Mouse (Mus musculus): ENCODE measurements at regions not wholly inside any gene's neighbourhood (a gene's known extent, or its start where the extent isn't known, plus 50 kb on each side); places are given as distances from the start of the nearest gene placed in this dataset.

DNA sequence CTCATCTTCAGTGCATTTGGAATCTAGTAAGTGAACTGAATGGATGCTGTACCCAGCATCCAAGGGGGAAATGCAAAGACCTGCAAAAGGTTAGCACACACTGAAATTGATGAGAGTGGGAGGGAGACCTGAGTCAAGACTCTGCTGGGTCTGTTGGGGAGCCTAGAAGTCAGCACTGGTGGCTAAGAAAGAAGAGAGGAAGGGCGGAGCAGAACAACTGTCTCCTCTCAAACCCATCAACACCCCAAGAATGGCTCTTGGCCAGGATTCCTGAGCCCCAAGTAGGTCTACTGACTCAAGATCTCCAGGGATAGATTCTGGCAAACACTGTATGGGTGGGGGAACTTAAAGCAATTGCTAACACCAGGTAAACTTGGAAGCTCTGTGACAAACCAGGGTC is 57.7 kb upstream of the Prickle1 start:
- no peaks in the 10 kb centered on the region for H3K9me3 ChIP-seq (ENCODE audit: control insufficient read depth, low read length)
- no peak overlapping the region for H3K27ac ChIP-seq (ENCODE audit: low read depth)
- H3K9ac ChIP-seq (ENCODE audit: low read length), result no peak overlapping the region
- no peaks in the 10 kb centered on the region for H3K36me3 ChIP-seq (ENCODE audit: control insufficient read depth, insufficient read depth, low read length)
- DNase-seq (ENCODE audit: low spot score) (no peak), ATAC-seq (replicated peaks; ENCODE audit: low FRiP score, low TSS enrichment, low read depth) (no peak)
- peaks cover 13% of the 10 kb centered on the region for H3K4me1 ChIP-seq (replicated peaks; ENCODE audit: control insufficient read depth, insufficient read depth, low read length)
- 95% methylated on average over 1 of the region's 1 CpGs for WGBS
- no peaks in the 10 kb centered on the region for H3K27me3 ChIP-seq (replicated peaks; ENCODE audit: control insufficient read depth, insufficient read depth, low read length)
- no peak overlapping the region for H3K4me3 ChIP-seq (ENCODE audit: low read depth, low read length)
- H3K4me2 ChIP-seq (ENCODE audit: low read length), result no peak overlapping the region

GRCm38 (mm10) chr15:93650981-93651757 is 55.5 kb upstream of the Prickle1 start:
- H3K27ac ChIP-seq (ENCODE audit: low read depth), result no peak overlapping the region
- no peak for ATAC-seq (replicated peaks; ENCODE audit: low FRiP score, low TSS enrichment, low read depth)
- H3K9me3 ChIP-seq (ENCODE audit: control insufficient read depth, low read length), result no peaks in the 10 kb centered on the region
- no peak for DNase-seq (ENCODE audit: low spot score)
- no peaks in the 10 kb centered on the region for H3K27me3 ChIP-seq (replicated peaks; ENCODE audit: control insufficient read depth, insufficient read depth, low read length)
- H3K4me1 ChIP-seq (replicated peaks; ENCODE audit: control insufficient read depth, insufficient read depth, low read length), result peaks cover 14% of the 10 kb centered on the region
- 58% methylated on average over 14 of the region's 14 CpGs for WGBS
- no peak overlapping the region for H3K4me2 ChIP-seq (ENCODE audit: low read length)
- no peaks in the 10 kb centered on the region for H3K36me3 ChIP-seq (ENCODE audit: control insufficient read depth, insufficient read depth, low read length)
- no peak overlapping the region for H3K9ac ChIP-seq (ENCODE audit: low read length)
- H3K4me3 ChIP-seq (ENCODE audit: low read depth, low read length), result no peak overlapping the region

- ATAC-seq (replicated peaks; ENCODE audit: low FRiP score, low TSS enrichment, low read depth), result no peak
- WGBS, result 82% methylated on average over 2 of the region's 2 CpGs
- DNase-seq (ENCODE audit: low spot score), result no peak
Measured at GRCm38 (mm10) chr15:93650009-93650522, 54.4 kb upstream of the Prickle1 start.

GRCm38 (mm10) chr15:93648646-93649045 is 53.0 kb upstream of the Prickle1 start:
- Histone ChIP-seq H3K4me3 (ENCODE audit: low read depth, low read length) (no peak overlapping the region), H3K9me3 (ENCODE audit: control insufficient read depth, low read length) (no peaks in the 10 kb centered on the region), H3K9ac (ENCODE audit: low read length) (no peak overlapping the region), H3K4me1 (replicated peaks; ENCODE audit: control insufficient read depth, insufficient read depth, low read length) (peaks cover 20% of the 10 kb centered on the region), H3K4me2 (ENCODE audit: low read length) (no peak overlapping the region), H3K27me3 (replicated peaks; ENCODE audit: control insufficient read depth, insufficient read depth, low read length) (no peaks in the 10 kb centered on the region), H3K36me3 (ENCODE audit: control insufficient read depth, insufficient read depth, low read length) (no peaks in the 10 kb centered on the region), H3K27ac (ENCODE audit: low read depth) (no peak overlapping the region)
- no peak for ATAC-seq (replicated peaks; ENCODE audit: low FRiP score, low TSS enrichment, low read depth)
- no peak for DNase-seq (ENCODE audit: low spot score)
- 66% methylated on average over 4 of the region's 4 CpGs for WGBS

More at GRCm38 (mm10) chr15:93650009-93650522, 54.4 kb upstream of the Prickle1 start:
- no peaks in the 10 kb centered on the region for H3K9me3 ChIP-seq (ENCODE audit: control insufficient read depth, low read length)
- H3K27me3 ChIP-seq (replicated peaks; ENCODE audit: control insufficient read depth, insufficient read depth, low read length), result no peaks in the 10 kb centered on the region
- H3K4me3 ChIP-seq (ENCODE audit: low read depth, low read length), result no peak overlapping the region
- H3K4me2 ChIP-seq (ENCODE audit: low read length), result no peak overlapping the region
- H3K27ac ChIP-seq (ENCODE audit: low read depth), result no peak overlapping the region
- H3K4me1 ChIP-seq (replicated peaks; ENCODE audit: control insufficient read depth, insufficient read depth, low read length), result peaks cover 20% of the 10 kb centered on the region
- no peak overlapping the region for H3K9ac ChIP-seq (ENCODE audit: low read length)
- no peaks in the 10 kb centered on the region for H3K36me3 ChIP-seq (ENCODE audit: control insufficient read depth, insufficient read depth, low read length)

DNA sequence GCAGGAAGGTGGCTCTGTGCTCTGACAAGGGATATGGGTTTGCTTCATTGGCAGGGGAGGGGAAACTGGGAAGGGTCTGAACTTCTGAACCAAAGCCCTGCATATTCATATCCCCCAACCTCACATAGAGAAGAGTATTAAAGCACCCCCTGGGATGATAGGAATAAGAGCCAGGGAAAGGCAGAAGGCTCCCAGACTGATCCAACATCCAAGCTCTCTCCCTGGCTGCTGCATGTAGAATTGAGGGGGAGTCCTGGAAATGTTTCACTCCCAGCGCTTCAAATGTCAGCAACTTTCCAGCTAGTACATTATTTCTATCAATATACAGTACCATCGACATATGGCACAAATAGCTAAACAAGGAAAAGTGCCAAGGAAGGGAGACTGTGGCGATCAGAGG is 51.1 kb upstream of the Prickle1 start:
- Histone ChIP-seq H3K27ac (ENCODE audit: low read depth) (no peak overlapping the region), H3K36me3 (ENCODE audit: control insufficient read depth, insufficient read depth, low read length) (no peaks in the 10 kb centered on the region), H3K9me3 (ENCODE audit: control insufficient read depth, low read length) (no peaks in the 10 kb centered on the region), H3K9ac (ENCODE audit: low read length) (no peak overlapping the region), H3K4me2 (ENCODE audit: low read length) (no peak overlapping the region), H3K4me1 (replicated peaks; ENCODE audit: control insufficient read depth, insufficient read depth, low read length) (peaks cover 20% of the 10 kb centered on the region), H3K27me3 (replicated peaks; ENCODE audit: control insufficient read depth, insufficient read depth, low read length) (no peaks in the 10 kb centered on the region), H3K4me3 (ENCODE audit: low read depth, low read length) (no peak overlapping the region)
- peak; percentile 24 for DNase-seq (ENCODE audit: low spot score)
- ATAC-seq (replicated peaks; ENCODE audit: low FRiP score, low TSS enrichment, low read depth), result no peak
- WGBS, result 90% methylated on average over 3 of the region's 3 CpGs

GRCm38 (mm10) chr15:93645950-93646349 is 50.3 kb upstream of the Prickle1 start:
- 50% methylated on average over 8 of the region's 8 CpGs for WGBS
- DNase-seq (ENCODE audit: low spot score), result peak; percentile 49

More at GRCm38 (mm10) chr15:93645950-93646349, 50.3 kb upstream of the Prickle1 start:
- H3K27me3 ChIP-seq (replicated peaks; ENCODE audit: control insufficient read depth, insufficient read depth, low read length), result no peaks in the 10 kb centered on the region
- no peak overlapping the region for H3K27ac ChIP-seq (ENCODE audit: low read depth)
- ATAC-seq (replicated peaks; ENCODE audit: low FRiP score, low TSS enrichment, low read depth), result no peak
- H3K9me3 ChIP-seq (ENCODE audit: control insufficient read depth, low read length), result no peaks in the 10 kb centered on the region
- H3K4me2 ChIP-seq (ENCODE audit: low read length), result 0 out of 2 replicates have a peak overlapping the region, but pooled peaks have one; percentile 3
- H3K4me1 ChIP-seq (replicated peaks; ENCODE audit: control insufficient read depth, insufficient read depth, low read length), result peaks cover 14% of the 10 kb centered on the region
- H3K36me3 ChIP-seq (ENCODE audit: control insufficient read depth, insufficient read depth, low read length), result no peaks in the 10 kb centered on the region
- H3K4me3 ChIP-seq (ENCODE audit: low read depth, low read length), result no peak overlapping the region
- no peak overlapping the region for H3K9ac ChIP-seq (ENCODE audit: low read length)

Measured in intestine, embryonic 14.5 days (tissue).